Mouse (Mus musculus) cerebellum, adult 2 months (tissue): ENCODE results near the gene Gstm4.

Source experiments
- CTCF ChIP-seq: fragments of 200-500 bp; IDR thresholded peaks from 2 replicates; pipeline ENCODE4 v1.5.1; 2011; ENCODE audit warnings: low read depth, mild to moderate bottlenecking, control low read depth, low read length, moderate library complexity, borderline replicate concordance; ENCODE audit not compliant: insufficient read depth
- POLR2A ChIP-seq: fragments of 200-500 bp; IDR thresholded peaks from 2 replicates; pipeline ENCODE4 v1.6.1; 2011; ENCODE audit warnings: low read length, control low read depth, borderline replicate concordance; ENCODE audit not compliant: insufficient read depth

DNA sequence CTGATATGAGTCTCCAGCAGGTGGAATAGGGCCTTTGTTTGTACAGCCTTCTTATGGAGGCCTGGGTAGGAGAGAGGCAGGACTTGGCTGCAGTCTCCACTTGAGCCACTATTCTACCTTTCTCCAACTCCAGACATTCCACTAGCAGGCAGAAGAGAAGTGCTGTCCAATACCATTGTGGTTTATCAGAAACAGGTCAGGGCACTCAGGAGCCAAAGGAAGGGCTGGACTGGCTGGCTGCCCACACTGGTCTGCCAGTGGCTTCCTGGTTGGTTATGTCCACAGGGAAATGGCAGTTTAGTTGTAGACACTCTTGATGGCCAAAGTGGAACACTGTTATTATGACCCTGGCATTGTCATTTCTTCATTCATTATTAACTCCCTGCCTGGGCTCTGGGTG is 12.6 kb downstream of the Gstm4 start:
- TF ChIP-seq CTCF = no peak
- no peak for TF ChIP-seq POLR2A
